Mouse (Mus musculus): ENCODE data around the gene Ddb1. TPM values are rescaled to one million over a fixed set of nuclear protein-coding genes. Genes with fewer than 3 reads are reported as not detected.
"Not testable (repeated sequence)": the region's sequence is repeated elsewhere in the genome, so short reads cannot be mapped to it uniquely, and the experiment has no call there.

Ddb1 gene
- total RNA-seq (2021): 100 to 1,000 TPM; 353 to 388 TPM
- long read RNA-seq, experiment 1, full-length matches to known transcripts: 156 of 209 reads
- long read RNA-seq, experiment 1, partial matches to known transcripts: 42 of 209 reads
- long read RNA-seq, experiment 1, other reads (novel, unspliced or antisense): 11 of 209 reads
- long read RNA-seq, experiment 2, full-length matches to known transcripts: 349 of 514 reads
- long read RNA-seq, experiment 2, partial matches to known transcripts: 115 of 514 reads
- long read RNA-seq, experiment 2, other reads (novel, unspliced or antisense): 50 of 514 reads

DNA sequence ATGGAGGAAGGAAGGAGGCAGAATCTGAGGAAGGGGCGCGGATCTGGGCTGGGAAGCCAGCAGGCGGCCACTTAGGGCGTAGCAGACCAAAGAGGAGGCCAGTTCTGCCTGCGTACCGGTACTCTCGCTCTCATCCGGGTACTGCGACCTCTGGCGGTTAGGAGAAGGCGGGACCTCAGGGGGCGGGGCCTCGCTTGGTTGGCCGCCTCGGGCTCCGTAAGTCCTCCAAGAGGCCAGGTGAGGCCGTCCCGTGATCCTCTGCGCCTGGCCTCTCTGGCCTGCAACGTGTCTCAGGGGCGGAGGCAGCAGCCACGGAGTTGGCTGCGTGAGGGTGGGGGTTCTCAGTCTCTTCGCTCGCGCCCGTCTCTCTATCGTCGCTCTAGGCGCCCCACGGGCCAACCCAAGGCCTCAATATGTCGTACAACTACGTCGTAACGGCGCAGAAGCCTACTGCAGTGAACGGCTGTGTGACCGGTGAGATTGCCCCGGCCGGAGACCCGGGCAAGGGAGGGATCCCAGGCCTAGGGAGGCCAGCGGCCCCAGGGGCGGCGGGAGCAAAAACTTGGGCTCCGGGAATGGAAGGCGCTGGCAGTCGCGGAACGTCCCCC, at the start of gene Ddb1, which contains the start of gene Tkfc:
Gene Ddb1, plus strand, starts transcription at position 35 of the 608 bp plus-strand sequence.
Gene Tkfc, minus strand, starts transcription at position 362 of the 608 bp plus-strand sequence.
- DNase-seq (ENCODE audit: low spot score in 2 of 2): peak; percentile 95 to 96

DNA sequence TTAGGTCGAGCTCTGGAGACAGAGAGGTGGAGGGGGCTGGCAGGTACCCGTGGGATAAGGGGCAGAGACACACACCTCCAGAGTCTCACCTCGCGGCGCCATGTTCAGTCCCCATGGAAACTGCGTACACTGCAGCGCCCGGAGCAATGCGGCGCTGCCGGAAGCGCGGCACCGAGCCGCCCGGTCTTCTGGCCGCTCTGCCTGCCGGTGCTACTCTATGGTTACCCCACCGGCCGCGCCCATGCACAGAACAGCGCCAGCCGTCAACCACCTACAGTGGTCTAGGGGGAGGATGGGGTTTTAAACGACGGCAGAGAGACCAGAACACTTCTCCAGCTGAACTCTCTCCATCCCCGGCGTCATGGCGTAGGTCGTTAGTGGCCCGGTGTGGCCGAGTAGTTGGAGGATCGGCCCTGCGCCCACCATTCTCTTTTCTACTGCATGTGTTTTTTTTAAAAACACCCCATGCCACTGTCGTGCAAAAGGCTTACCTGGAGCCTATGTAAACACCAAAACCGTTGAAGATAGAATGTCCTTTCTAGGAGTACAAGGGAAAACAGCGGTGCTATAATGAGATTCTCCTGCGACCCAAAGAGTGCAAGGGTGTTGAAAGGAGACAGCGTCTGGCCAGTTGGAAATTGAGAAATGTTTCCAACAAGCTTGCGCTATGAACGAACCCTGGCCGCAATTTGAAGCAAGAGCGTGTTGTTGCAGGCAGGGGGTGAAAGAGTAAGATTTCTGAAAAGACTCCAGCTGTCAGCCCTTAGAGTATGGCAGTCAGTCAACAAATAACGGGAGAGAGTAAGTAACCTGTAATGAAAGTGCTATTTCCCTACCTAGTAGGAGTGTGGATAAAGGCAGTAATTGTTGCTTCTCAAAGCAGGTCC, 49.3 kb upstream of the Ddb1 start, which contains the start of gene Tmem216:
Gene Tmem216, minus strand, starts transcription at position 615 of the 887 bp plus-strand sequence.
- DNase-seq (ENCODE audit: low spot score in 2 of 2): peak; percentile 60 to 63

DNA sequence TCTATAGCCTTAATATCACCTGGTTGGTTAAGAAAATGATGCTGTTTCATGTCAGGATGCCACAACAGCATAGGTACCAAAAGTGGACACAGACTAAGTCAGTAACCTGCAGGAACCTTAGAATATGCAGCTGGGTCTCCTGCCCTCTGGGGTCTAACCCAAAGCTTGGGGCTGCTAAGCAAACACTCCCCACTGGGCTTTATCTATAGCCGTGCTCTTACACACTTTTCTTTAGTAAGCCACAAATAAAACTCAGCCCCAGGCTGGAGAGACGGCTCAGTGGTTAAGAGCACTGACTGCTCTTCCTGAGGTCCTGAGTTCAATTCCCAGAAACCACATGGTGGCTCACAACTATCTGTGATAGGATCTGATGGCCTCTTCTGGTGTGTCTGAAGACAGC, 48.1 kb upstream of the Ddb1 start:
- no peak for DNase-seq (ENCODE audit: low spot score in 2 of 2)

DNA sequence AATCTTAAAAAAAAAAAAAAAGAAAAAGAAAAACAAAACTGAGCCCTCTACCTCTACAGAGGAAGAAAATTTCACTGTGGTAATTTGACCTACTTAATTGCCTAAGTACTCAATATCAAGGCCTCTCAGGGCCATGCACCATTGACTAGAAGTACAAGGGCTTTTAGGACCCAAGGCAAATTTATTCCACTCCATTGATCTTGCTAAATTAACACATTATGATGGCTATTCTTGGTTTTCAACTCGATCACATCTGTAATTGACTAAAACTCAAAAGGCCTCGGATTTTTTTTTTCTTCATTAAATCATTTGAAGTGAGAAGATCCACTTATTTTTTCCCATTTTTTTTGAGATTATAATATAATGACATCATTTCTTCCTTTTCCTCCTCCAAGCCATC, 47.7 kb upstream of the Ddb1 start:
- no peak for DNase-seq (ENCODE audit: low spot score in 2 of 2)

DNA sequence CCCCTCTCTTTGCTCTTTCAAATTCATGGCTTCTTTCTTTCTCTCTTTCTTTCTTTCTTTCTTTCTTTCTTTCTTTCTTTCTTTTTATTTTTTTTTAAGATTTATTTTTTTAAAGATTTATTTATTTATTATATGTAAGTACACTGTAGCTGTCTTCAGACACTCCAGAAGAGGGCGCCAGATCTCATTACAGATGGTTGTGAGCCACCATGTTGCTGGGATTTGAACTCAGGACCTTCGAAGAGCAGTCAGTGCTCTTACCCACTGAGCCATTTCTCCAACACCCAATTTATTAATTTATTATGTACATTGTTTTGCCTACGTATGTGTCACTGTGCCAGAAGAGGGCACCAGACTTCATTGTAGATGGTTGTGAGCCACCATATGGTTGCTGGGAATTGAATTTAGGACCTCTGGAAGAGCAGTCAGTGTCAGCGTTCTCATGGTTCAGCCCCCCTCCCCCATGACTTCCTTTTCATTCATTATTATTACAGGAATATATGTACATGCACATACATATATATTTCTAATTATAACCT, 47.2 kb upstream of the Ddb1 start:
- not testable (repeated sequence) for DNase-seq (ENCODE audit: low spot score in 2 of 2)

DNA sequence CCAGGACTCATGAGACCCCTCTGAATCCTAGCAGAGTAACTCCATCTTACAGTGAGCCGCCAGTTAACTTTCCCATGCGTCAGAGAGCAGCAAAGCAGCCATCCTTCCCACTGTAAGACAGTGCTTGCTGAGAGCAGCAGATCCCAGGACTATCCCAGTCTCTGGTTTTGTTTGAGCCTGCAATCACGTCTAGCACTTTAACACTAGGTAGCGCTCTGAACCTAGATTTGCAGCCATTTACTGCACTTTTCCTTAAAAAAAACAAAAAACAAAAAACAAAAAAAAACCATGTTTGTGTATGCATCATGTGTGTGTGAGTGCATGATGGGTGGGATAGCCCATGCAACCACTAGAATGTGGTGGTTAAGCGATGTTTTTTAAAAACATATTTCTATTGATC, 45.0 kb upstream of the Ddb1 start:
- no peak for DNase-seq (ENCODE audit: low spot score in 2 of 2)

DNA sequence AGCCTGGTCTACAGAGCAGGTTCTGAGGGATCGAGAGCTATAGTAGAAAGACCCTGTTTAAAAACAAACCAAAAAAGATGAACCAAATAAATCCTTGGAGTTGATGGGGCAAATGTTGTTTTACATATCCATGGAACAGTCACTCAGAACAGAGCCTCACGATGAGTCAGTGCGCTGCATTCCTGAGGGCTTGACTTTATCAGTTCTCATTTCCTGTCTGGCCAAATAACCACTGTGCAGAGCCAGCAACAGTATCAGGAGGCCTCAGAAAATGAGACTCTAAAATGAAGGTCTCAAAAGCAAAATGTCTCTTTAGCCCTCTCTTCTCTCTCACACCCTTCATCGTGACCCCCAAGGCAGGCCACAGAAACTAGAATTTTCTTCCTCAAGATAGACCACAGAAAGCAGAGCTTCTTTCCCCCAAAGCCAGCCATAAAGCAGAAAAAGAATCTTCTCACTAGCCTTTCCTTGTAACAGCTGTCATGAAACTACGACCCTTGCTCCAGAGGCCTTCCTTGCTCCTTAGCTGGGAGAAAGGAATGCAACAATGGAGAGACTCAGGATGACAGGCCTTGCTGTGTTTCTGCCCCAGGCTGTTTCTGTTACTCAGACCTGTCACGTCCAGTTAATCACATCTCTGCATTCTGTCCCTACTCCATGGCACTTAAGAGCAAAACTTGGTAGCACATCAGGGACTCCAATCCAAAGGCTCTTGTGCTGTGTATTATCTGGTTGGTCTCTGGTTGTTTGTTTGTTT, 43.4 kb upstream of the Ddb1 start:
- DNase-seq (ENCODE audit: low spot score in 2 of 2): no peak

DNA sequence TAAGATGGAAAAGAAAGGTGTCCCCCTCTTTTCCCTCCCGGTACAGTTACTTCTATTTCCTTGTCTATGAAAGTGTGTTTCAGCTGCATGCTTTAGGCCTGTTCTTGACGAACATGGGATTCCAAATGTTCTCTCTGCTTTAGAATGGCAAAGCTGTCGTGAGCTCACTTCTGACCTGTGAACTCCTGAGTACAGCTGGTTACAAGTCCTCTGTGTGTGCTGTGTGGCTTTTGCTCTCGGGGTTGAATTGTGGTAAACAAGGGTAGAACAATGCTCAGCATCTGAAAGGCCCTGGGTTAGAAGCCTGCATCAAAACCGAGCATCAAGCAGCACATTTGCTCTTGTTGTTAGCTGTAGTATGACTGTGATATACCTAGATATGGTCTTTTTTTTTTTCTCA, 42.8 kb upstream of the Ddb1 start:
- DNase-seq (ENCODE audit: low spot score in 2 of 2): no peak

DNA sequence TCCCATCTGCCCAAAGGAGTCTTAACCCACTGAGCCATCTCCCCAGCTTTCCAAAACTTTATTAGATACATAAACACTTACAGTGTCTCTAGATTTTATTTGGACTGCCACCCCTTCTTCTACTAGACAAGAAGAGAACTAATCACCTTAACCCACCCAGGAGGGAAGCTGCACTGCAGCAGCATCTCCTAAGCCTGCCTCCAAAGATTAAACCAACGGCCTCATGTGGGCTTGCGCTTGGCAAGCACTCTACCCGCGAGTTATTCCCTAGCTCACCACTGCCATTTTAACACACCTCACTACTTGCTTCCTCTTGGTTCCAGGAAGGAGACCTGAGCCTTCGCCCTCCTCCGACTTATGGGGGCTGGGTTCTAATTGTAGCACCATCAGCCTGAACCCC, 40.8 kb upstream of the Ddb1 start:
- no peak for DNase-seq (ENCODE audit: low spot score in 2 of 2)

DNA sequence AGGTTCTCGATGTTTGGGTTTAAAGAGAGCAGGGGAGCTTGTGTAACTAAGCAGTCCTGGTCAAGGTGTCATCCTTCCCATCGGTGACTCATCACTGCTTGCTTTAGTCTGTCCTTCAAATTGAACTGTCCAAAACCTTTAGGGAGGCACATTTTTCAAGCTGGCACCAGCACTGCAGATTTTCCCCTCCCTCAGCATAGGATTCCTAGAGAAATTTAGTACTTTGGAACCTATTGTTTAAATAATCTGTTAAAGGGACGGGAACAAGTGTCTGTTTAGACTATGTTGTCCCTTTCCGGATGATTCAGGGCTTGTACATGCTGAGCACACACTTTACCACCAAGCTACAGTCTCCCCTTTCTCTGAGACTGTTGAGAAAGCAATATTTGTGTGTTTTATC, 39.9 kb upstream of the Ddb1 start:
- DNase-seq (ENCODE audit: low spot score in 2 of 2): no peak

DNA sequence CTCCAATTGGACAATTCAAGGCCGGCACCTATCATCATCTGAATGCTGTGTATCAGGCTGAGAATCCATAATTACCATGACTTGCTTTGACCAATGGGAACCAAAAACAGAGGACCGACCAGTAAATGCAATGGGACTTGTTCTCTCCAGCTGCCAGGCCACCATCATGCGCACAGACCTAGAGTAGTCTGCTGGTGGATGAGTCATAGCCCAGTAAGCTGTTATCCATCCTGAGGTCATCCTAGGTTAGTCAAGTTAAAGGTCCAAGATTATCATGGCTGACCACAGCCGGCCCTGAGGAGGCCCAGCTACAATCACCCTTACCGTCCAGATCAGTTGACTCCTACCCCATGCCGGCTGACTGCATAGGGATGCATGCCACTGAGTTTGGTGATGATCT, 35.5 kb upstream of the Ddb1 start:
- no peak for DNase-seq (ENCODE audit: low spot score in 2 of 2)

DNA sequence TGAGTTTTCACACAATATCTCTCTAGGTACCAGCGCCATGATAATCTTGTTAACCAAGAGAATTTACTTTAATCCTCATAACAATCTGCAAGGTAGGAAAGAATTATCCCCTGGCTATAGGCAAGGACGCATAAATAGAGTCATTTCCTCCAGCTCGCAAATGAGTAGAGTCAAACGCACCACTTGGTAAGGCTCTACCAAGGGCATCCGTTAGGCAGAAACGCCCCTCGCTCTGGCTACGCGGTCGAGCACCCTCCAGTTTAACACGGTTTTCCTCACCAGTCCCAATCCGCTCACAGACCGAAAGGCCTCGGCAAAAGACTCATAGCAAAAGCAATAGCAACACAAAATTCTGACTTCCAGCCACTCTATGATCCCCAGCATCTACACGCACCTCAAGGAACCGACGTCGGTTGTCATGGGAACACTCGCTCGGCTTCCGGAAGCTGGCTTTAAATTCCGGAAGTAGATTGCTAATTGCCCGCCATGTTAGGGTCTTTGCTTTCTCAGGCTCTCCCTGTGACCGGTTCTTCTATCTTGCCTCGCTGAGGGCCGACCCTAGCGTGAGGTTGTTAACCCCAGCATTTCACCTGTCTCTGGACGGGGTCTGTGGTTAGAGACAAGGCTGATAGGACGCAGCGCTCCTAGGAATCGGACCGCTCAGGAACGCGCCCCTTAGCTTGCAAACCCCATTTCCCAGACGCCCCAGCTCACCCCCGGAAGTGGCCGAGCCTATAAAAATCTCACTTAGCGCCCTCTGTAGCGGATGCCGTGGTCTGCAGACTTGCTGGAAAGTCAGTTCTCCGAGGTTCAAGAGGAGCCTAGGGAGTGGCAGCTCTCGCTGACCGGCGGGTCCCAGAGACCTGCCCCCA, 28.2 kb upstream of the Ddb1 start, which contains the start of the genes Cyb561a3 and Tmem138:
Gene Cyb561a3, plus strand, starts transcription at position 483 of the 872 bp plus-strand sequence.
Gene Tmem138, minus strand, starts transcription at position 673 of the 872 bp plus-strand sequence.
- DNase-seq (ENCODE audit: low spot score in 2 of 2): peak; percentile 58 to 84

DNA sequence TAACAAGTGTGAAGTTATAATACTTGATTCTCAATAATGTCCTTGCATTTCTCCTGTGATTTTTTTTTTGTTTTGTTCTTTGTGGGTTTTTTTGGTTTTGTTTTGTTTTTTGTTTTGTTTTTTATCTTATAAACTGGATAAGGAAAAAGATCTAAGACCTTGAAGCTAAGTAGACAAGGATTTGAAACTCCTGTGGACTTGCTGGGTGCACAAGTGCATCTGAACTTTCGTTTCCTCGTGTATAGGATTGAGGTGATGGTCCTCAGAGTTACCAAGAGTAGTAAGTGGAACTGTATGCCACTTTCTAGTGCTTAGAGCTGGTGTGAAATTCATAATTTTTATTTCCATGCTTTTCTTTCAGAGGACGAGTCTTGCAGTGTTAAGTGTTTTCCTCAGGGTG, 25.0 kb upstream of the Ddb1 start:
- no peak for DNase-seq (ENCODE audit: low spot score in 2 of 2)

DNA sequence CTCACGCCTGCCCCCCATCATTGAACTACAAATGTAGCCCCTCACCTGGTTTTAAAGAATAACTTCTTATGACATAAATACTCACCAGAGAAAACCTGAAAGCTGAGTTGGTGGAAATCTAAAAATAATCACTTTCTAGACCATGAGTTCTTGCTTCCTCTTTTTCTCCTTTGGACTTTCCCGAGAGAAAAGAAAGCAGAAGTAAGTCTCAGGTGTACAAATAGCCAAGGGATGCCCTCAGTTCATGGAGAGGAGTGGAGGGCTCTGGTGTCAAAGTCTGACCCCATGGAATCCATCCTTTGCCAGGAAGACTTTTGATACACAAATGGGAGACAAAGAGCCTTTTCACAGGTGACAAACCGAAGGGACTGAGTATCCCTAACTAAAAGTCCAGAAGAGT, 24.4 kb upstream of the Ddb1 start:
- no peak for DNase-seq (ENCODE audit: low spot score in 2 of 2)

DNA sequence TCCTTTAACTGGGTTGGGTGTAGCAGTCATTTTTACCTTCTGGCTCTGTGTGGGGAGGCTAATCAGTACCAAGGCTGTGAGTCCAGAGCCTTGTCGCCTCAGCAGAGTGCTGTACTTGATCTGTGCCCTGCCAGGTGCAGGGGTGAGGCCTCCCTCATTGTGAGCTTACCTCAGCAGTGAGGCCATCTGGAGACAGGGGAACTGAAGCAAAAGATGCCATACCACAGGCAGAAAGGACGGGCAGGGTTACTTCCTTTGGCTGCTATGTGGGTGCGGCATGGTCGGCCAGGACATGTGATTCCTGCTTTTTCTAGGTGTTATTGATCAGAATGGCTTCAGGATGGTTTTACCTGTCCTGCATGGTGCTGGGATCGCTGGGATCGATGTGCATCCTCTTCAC, 23.1 kb upstream of the Ddb1 start:
- DNase-seq (ENCODE audit: low spot score in 2 of 2): no peak

DNA sequence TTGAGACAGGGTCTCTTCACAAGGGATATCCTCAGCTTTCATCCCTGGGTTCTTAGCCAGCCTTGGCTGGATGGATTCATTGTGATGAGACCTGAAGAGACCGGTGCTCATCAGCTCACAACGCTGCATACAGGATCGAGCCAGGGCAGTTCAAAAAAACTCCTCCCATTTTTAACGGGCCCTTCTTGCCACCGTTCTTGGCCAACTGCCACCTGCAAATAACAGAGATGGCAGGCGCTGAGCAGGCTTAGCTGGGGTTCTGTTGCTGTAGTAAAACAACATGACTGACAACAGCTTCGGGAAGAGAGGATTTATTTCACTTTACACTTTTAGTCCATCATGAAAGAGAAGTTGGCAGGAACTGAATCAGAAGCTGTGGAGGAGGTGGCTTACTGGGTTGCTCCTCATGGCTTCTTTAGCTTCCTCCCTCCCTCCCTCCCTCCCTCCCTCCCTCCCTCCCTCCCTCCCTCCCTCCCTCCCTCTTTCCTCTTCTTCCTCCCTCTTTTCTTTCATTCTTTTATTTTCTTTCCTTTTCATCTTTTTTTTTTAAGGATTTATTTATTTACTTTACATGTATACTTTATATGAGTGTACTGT, 21.5 kb upstream of the Ddb1 start:
- no peak for DNase-seq (ENCODE audit: low spot score in 2 of 2)

DNA sequence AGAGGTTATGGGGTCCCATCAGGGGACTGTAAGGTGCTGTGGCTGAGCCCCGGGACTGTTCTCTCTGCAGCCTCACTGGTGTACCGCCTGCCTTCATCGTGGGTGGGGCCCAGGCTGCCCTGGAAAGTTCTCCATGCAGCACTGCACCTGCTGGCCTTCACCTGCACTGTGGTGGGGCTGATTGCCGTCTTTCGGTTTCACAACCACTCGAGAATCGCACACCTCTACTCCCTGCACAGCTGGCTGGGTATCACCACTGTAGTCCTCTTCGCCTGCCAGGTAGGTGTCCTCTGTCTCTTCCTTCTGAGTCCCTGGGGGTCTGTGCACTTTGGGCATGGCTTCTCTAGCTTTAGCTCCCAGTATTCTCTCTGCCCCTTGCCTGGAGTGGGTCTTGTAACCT, 20.0 kb upstream of the Ddb1 start:
- no peak for DNase-seq (ENCODE audit: low spot score in 2 of 2)

DNA sequence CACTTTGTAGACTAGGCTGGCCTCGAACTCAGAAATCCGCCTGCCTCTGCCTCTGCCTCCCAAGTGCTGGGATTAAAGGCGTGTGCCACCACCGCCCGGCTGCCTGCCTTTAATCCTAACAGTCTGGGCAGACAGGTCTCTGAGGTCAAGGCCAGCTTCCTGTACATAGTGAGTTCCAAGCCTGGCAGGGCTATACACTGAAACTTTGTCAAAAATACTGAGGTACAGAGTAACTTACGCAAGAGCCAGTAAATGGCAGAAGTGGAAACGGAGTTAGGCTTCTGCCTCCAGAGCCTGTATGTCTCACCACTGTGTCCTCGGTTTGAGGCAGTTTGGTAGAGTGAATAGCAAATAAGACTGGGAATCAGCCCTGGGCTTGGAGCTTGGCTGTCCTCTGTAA, 17.9 kb upstream of the Ddb1 start:
- no peak for DNase-seq (ENCODE audit: low spot score in 2 of 2)

DNA sequence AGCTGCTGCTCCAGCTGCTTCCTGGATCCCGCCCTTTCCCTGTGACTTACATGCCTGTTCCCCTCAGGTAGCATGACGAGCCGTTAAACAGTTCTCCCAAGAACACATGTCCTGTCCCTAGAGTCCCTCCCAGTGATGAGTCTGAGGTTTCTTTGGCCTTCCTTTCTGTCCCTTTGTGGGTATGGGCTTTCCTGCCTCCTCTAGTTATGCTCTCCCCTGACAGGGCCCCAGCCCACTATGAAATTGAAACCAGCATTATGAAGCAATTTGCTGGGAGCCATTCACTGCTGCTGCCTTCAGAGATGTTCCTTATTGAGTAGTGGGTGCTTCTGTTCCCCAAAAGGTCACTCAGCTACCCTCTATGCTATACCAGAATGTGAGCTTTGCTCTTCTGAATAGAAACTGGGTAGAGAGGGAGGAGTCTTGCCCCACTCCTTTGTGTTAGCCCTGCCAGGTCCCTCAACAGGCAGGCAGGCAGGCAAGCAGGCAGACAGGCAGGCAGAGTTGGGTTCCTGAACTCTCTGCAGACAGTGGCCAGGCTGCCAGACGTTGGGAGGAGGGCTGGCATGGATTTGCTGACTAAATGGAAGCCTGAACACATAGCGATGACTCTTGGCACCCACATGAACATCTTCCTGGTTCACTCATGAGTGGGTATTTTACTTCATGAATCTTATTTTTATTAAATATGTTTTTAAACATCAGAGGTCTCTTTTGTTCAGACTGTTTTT, 15.8 kb upstream of the Ddb1 start:
- no peak for DNase-seq (ENCODE audit: low spot score in 2 of 2)
